Mouse (Mus musculus) stomach, embryonic 16.5 days (tissue): ENCODE measurements around the gene Ube2e2. TPM values are rescaled to one million over a fixed set of nuclear protein-coding genes. Genes with fewer than 3 reads are reported as not detected.

ENCODE experiments used
- ATAC-seq: fragments of 200-750 bp; cut with Nextera tagmentation; 2 replicates; pipeline ENCODE4 v1.8.0; 2017; ENCODE audit warnings: moderate number of reproducible peaks, moderate TSS enrichment; ENCODE audit not compliant: insufficient read depth, low FRiP score
- H3K27ac ChIP-seq: fragments of 300-500 bp; sonication (generic); 2 replicates; pipeline ENCODE4 v1.5.1; 2014; ENCODE audit warnings: low read length
- H3K27me3 ChIP-seq: fragments of 300-500 bp; sonication (generic); 2 replicates; pipeline ENCODE4 v1.6.1; 2014; ENCODE audit warnings: low read length, control low read depth, mixed read lengths; ENCODE audit not compliant: control insufficient read depth, insufficient read depth
- H3K36me3 ChIP-seq: fragments of 300-500 bp; sonication (generic); 2 replicates; pipeline ENCODE4 v1.6.1; 2014; ENCODE audit warnings: low read length; ENCODE audit not compliant: control insufficient read depth, insufficient read depth
- H3K4me1 ChIP-seq: fragments of 300-500 bp; sonication (generic); 2 replicates; pipeline ENCODE4 v1.6.1; 2014; ENCODE audit warnings: low read length, control low read depth, mixed read lengths; ENCODE audit not compliant: control insufficient read depth, insufficient read depth
- H3K4me2 ChIP-seq: fragments of 300-500 bp; sonication (generic); 2 replicates; pipeline ENCODE4 v1.6.1; 2014; ENCODE audit warnings: low read depth, low read length, mixed read lengths
- H3K4me3 ChIP-seq: fragments of 300-500 bp; sonication (generic); replicated peaks from 2 replicates; pipeline ENCODE4 v1.5.1; 2014; ENCODE audit warnings: mild to moderate bottlenecking, low read length
- H3K9ac ChIP-seq: fragments of 300-500 bp; sonication (generic); 2 replicates; pipeline ENCODE4 v1.6.1; 2014; ENCODE audit warnings: low read length
- H3K9me3 ChIP-seq: fragments of 300-500 bp; sonication (generic); replicated peaks from 2 replicates; pipeline ENCODE4 v1.6.1; 2016; ENCODE audit warnings: low read length, control low read depth; ENCODE audit not compliant: control insufficient read depth
- WGBS: fragments of 180-500 bp; shearing (Covaris S2); extraction: QIAGEN DNeasy Blood & Tissue Kit; methylation state at CpG from one replicate; pipeline ENCODE4 v1.1.7; 2014; 5-methylcytosine and 5-hydroxymethylcytosine counted together
- polyA plus RNA-seq: library from polyadenylated mRNA; unstranded; fragments of >200 nt; fragmentation: Nextera tagmentation; extraction: Ambion mirVana; gene quantifications from 2 replicates; pipeline ENCODE4 v1.2.1, GENCODE M21; 2015

Ube2e2 gene
- polyA plus RNA-seq, 1 experiment from 2014 or later = 56.1 TPM

DNA sequence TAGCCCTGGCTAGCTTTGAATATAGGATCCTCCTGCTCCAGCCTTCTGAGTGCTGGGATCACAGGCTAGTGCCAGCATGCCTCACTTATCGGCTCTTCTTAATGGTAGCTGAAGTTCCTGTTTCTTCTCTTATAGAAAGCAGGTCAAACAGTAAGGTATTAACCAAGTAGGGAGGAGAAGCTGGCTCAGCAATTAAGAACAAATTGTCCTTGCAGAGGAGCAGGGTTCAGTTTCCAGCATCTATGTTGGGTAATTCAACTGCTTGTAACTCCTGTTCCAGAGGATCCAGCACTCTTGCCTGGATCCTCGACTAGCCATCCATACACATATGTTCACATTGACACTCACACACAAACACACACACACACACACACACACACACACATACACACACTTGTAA, 136.1 kb downstream of the Ube2e2 start:
- H3K27me3 ChIP-seq = no peaks in the 10 kb centered on the region
- WGBS = 75% methylated on average over 2 of the region's 2 CpGs
- no peak overlapping the region for H3K4me3 ChIP-seq
- H3K9ac ChIP-seq = no peak overlapping the region
- no peaks in the 10 kb centered on the region for H3K9me3 ChIP-seq
- no peak overlapping the region for H3K4me2 ChIP-seq
- no peaks in the 10 kb centered on the region for H3K36me3 ChIP-seq
- no peak overlapping the region for H3K27ac ChIP-seq
- peaks cover 3% of the 10 kb centered on the region; the same call in 1 of the 2 replicates for H3K4me1 ChIP-seq
- ATAC-seq = no peak

DNA sequence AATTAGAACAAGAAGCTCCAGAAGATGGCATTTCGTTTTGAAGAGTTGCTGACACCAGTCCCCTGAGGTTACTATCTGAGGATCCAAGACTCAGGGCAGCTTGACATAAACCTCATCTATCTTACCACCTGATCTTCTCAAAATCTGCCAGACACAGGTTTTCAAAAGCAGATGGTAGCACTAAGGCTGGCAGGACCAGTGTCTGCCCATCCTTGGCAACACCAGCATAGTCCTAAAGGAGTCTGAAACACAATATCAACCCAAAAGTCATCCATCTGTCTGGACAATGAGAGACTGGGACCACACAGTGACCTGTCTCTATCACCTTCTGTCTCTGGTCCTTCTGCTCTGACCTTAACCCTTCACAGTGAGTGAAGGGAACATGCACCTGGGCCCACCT, 138.7 kb downstream of the Ube2e2 start:
- Histone ChIP-seq H3K4me1 (peaks cover 3% of the 10 kb centered on the region; the same call in 1 of the 2 replicates), H3K4me3 (no peak overlapping the region), H3K36me3 (no peaks in the 10 kb centered on the region), H3K9me3 (no peaks in the 10 kb centered on the region), H3K4me2 (no peak overlapping the region), H3K27me3 (no peaks in the 10 kb centered on the region), H3K9ac (no peak overlapping the region), H3K27ac (no peak overlapping the region)
- ATAC-seq = no peak
- 66% methylated on average over 1 of the region's 1 CpGs for WGBS

DNA sequence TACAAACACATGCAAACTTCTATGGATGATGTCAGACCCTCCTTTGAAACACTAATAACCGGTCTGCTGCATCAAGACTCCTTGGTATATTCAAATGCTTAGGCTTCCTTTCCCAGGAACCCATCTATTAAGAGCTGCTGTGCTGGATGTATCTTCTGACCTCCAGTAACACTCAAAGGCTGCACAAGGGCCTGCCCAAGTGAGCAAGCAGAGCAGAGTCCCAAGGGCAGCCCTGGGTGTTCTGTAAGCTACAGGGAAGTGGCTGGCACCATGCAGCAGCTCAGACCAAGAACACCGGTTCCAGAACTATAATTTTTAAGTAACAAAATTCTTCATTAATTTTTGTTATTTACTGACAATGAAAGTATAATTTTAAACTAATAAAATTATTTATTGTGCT, 139.5 kb downstream of the Ube2e2 start:
- no peak overlapping the region for H3K4me2 ChIP-seq
- no peaks in the 10 kb centered on the region for H3K27me3 ChIP-seq
- ATAC-seq = no peak
- no peaks in the 10 kb centered on the region for H3K36me3 ChIP-seq
- no peak overlapping the region for H3K4me3 ChIP-seq
- no peaks in the 10 kb centered on the region for H3K9me3 ChIP-seq
- 91% methylated on average over 2 of the region's 2 CpGs for WGBS
- no peak overlapping the region for H3K9ac ChIP-seq
- H3K27ac ChIP-seq = no peak overlapping the region
- peaks cover 3% of the 10 kb centered on the region; the same call in 1 of the 2 replicates for H3K4me1 ChIP-seq

- Histone ChIP-seq H3K27me3 (no peaks in the 10 kb centered on the region), H3K4me2 (no peak overlapping the region), H3K9me3 (no peaks in the 10 kb centered on the region), H3K27ac (no peak overlapping the region), H3K4me1 (peaks cover 2% of the 10 kb centered on the region; the same call in 1 of the 2 replicates), H3K9ac (no peak overlapping the region), H3K36me3 (no peaks in the 10 kb centered on the region), H3K4me3 (no peak overlapping the region)
- WGBS = 72% methylated on average over 2 of the region's 2 CpGs
- no peak for ATAC-seq
Observed at GRCm38 (mm10) chr14:18754001-18754400, 140.1 kb downstream of the Ube2e2 start.

DNA sequence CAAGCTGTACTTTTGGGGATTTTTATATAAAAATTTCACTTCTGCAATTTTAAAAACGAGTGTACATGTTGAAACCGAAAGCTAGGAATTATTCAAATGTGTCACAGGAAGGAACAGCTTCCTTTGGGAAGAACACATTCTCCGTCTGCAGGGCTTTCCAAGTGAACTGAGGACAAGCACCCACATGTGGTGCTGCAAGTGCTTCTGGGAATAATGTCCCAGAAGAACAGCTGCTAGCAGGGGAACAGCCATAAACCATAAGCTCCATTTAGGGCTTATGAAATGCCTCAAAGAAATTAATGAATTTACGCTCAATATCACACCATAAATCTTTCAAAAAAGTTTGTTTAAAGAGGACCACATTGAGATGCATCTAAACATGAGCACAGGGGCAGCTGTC, 162.9 kb downstream of the Ube2e2 start:
- 0 out of 2 replicates have a peak overlapping the region, but pooled peaks have one; percentile 19 for H3K27ac ChIP-seq
- no peaks in the 10 kb centered on the region for H3K36me3 ChIP-seq
- H3K9ac ChIP-seq = no peak overlapping the region
- ATAC-seq = peak; percentile 56; the same call in 1 of the 2 replicates
- no peak overlapping the region for H3K4me2 ChIP-seq
- H3K27me3 ChIP-seq = no peaks in the 10 kb centered on the region
- no peaks in the 10 kb centered on the region for H3K4me1 ChIP-seq
- H3K9me3 ChIP-seq = no peaks in the 10 kb centered on the region
- H3K4me3 ChIP-seq = no peak overlapping the region
- WGBS = 53% methylated on average over 4 of the region's 4 CpGs

DNA sequence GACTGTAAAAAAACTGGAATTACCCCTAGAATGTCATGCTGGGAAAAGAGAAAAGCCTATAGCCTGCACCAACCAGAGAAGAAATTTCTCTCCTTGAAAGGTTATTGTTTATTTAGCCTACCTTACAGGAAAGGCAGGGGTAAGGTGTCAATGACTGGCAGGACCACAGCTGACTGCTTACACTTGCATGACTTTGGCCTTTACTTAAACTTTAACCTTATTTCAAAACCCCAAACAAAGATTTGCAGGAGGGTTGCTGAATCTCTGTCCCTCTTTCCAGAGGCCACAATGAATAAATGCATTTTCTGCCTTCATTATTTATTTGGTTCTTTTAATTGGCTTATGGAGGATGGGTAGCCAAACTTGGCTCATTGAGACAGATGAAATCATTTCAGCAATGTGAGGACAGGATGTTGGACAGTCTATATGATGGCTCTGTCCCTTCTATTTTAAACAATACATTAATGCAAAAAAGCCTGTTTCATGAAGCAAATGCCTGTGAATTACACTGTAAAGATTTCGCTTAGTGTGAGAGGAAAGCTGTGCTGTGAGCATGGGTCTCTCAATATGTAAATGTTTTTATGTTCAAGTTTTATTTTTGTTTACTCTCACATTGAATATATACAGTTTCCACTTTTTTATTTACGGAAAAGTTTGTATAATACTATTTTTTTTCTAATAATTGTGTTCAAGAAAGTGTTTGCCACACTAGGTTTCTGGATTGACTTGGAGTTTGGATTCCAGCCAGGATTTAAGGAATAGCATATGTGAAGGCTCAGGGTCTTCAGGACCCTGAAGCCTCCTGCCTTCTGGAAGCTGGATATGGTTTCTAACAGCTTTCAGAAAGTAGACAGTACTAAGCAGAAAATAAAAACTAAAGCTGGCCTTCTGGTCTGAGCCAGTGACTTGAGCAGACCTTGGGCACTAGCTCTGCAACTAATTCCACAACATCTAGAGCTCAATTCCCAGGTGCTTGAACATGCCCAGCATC, 173.2 kb downstream of the Ube2e2 start:
- no peaks in the 10 kb centered on the region for H3K9me3 ChIP-seq
- no peaks in the 10 kb centered on the region for H3K36me3 ChIP-seq
- no peak for ATAC-seq
- WGBS = 69% methylated on average over 2 of the region's 2 CpGs
- no peaks in the 10 kb centered on the region for H3K4me1 ChIP-seq
- H3K27me3 ChIP-seq = no peaks in the 10 kb centered on the region
- no peak overlapping the region for H3K9ac ChIP-seq
- no peak overlapping the region for H3K4me3 ChIP-seq
- no peak overlapping the region for H3K4me2 ChIP-seq
- peak overlapping the region; percentile 36; the same call in 1 of the 2 replicates for H3K27ac ChIP-seq

DNA sequence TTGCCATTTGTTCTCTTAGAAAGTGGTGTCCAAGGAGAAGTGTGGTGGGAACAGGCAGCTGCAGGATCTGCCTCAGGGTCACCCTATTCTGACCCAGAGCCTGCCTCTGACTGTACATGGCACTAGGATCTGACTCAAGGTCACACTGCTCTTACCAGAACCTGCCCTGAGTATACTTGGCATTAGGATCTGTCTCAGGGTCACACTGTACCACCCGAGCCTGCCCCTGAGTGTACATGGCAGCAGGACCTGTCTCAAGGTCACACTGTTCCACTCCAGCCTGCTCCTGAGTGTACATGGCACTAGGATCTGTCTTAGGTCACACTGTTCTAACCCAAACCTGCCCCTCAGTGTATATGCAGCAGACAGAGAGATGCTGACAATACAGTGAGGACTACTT, 177.1 kb downstream of the Ube2e2 start:
- H3K9ac ChIP-seq = no peak overlapping the region
- peak; percentile 50; the same call in 1 of the 2 replicates for ATAC-seq
- H3K4me3 ChIP-seq = no peak overlapping the region
- H3K36me3 ChIP-seq = no peaks in the 10 kb centered on the region
- no peak overlapping the region for H3K4me2 ChIP-seq
- no peaks in the 10 kb centered on the region for H3K4me1 ChIP-seq
- WGBS = 81% methylated on average over 1 of the region's 1 CpGs
- no peaks in the 10 kb centered on the region for H3K9me3 ChIP-seq
- H3K27ac ChIP-seq = no peak overlapping the region
- no peaks in the 10 kb centered on the region for H3K27me3 ChIP-seq

DNA sequence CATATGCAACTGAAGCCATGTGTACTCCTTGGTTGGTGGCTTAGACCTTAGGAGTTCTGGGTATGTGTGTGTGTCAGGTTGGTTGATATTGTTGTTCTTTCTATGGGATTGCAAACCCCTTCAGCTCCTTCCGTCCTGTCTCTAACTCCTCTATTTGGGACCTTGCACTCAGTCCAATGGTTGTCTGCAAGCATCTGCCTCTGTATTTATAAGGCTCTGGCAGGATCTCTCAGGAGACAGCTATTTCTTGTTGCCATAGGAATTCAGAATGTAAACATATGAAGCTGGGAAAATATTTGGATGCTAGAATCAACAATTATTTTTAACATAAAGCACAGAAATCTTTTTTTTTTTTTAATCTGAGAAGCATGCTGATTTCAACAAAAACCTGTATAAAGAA, 178.5 kb downstream of the Ube2e2 start:
- no peak overlapping the region for H3K27ac ChIP-seq

GRCm38 (mm10) chr14:18697662-18698225, 196.3 kb downstream of the Ube2e2 start:
- H3K27ac ChIP-seq = no peak overlapping the region
- no peaks in the 10 kb centered on the region for H3K36me3 ChIP-seq
- H3K4me2 ChIP-seq = no peak overlapping the region
- H3K27me3 ChIP-seq = no peaks in the 10 kb centered on the region
- no peak overlapping the region for H3K9ac ChIP-seq
- no peaks in the 10 kb centered on the region for H3K4me1 ChIP-seq
- no peak overlapping the region for H3K4me3 ChIP-seq
- H3K9me3 ChIP-seq = no peaks in the 10 kb centered on the region
- no peak for ATAC-seq
- WGBS = 72% methylated on average over 4 of the region's 4 CpGs

More for the DNA sequence above, 178.5 kb downstream of the Ube2e2 start:
- no peak overlapping the region for H3K9ac ChIP-seq
- H3K4me3 ChIP-seq = no peak overlapping the region
- H3K4me1 ChIP-seq = no peaks in the 10 kb centered on the region
- WGBS = 71% methylated on average over 1 of the region's 1 CpGs
- no peak overlapping the region for H3K4me2 ChIP-seq
- H3K9me3 ChIP-seq = peaks cover 4% of the 10 kb centered on the region; the same call in 1 of the 2 replicates
- no peaks in the 10 kb centered on the region for H3K36me3 ChIP-seq
- ATAC-seq = no peak
- no peaks in the 10 kb centered on the region for H3K27me3 ChIP-seq
